Mouse (Mus musculus): ENCODE results near the gene Rabgap1l. TPM values are rescaled to one million over a fixed set of nuclear protein-coding genes. Genes with fewer than 3 reads are reported as not detected.

The Rabgap1l gene
- polyA plus RNA-seq, 1 experiment, result 13.8 TPM

GRCm38 (mm10) chr1:160789876-160790275 is 3.1 kb downstream of the Rabgap1l start:
- no peaks in the 10 kb centered on the region for H3K27me3 ChIP-seq (ENCODE audit: control insufficient read depth, insufficient read depth, low read length)
- H3K36me3 ChIP-seq (ENCODE audit: control insufficient read depth, insufficient read depth, low read length), result no peaks in the 10 kb centered on the region
- H3K4me3 ChIP-seq (ENCODE audit: extremely low read depth, insufficient read depth, insufficient read length), result no peak overlapping the region
- no peak for DNase-seq (ENCODE audit: low read depth in 1 of 2, low spot score in 2 of 2)
- H3K4me1 ChIP-seq (ENCODE audit: control insufficient read depth, insufficient read depth, insufficient read length), result peaks cover 2% of the 10 kb centered on the region
- no peak for TF ChIP-seq CTCF (IDR thresholded peaks at IDR 0.05; ENCODE audit: extremely low read depth, insufficient read depth, insufficient read length, insufficient replicate concordance)
- TF ChIP-seq POLR2A (IDR thresholded peaks at IDR 0.05; ENCODE audit: low read depth, low read length), result no peak
- WGBS, result 95% methylated on average over 3 of the region's 3 CpGs
- H3K27ac ChIP-seq (ENCODE audit: insufficient read depth, low read length), result no peak overlapping the region

GRCm38 (mm10) chr1:160787926-160788325 is 5.1 kb downstream of the Rabgap1l start:
- no peak for DNase-seq (ENCODE audit: low read depth in 1 of 2, low spot score in 2 of 2)
- H3K27ac ChIP-seq (ENCODE audit: insufficient read depth, low read length), result no peak overlapping the region
- no peak for TF ChIP-seq CTCF (IDR thresholded peaks at IDR 0.05; ENCODE audit: extremely low read depth, insufficient read depth, insufficient read length, insufficient replicate concordance)
- TF ChIP-seq POLR2A (IDR thresholded peaks at IDR 0.05; ENCODE audit: low read depth, low read length), result no peak

GRCm38 (mm10) chr1:160787164-160787563 is 5.8 kb downstream of the Rabgap1l start:
- H3K36me3 ChIP-seq (ENCODE audit: control insufficient read depth, insufficient read depth, low read length), result no peaks in the 10 kb centered on the region
- H3K4me3 ChIP-seq (ENCODE audit: extremely low read depth, insufficient read depth, insufficient read length), result no peak overlapping the region
- 85% methylated on average over 3 of the region's 3 CpGs for WGBS
- peaks cover 2% of the 10 kb centered on the region; the same call in 1 of the 2 replicates for H3K4me1 ChIP-seq (ENCODE audit: control insufficient read depth, insufficient read depth, insufficient read length)
- no peaks in the 10 kb centered on the region for H3K27me3 ChIP-seq (ENCODE audit: control insufficient read depth, insufficient read depth, low read length)
- DNase-seq (ENCODE audit: low read depth in 1 of 2, low spot score in 2 of 2), result no peak
- no peak for TF ChIP-seq CTCF (IDR thresholded peaks at IDR 0.05; ENCODE audit: extremely low read depth, insufficient read depth, insufficient read length, insufficient replicate concordance)
- no peak for TF ChIP-seq POLR2A (IDR thresholded peaks at IDR 0.05; ENCODE audit: low read depth, low read length)
- H3K27ac ChIP-seq (ENCODE audit: insufficient read depth, low read length), result no peak overlapping the region

More at GRCm38 (mm10) chr1:160787926-160788325, 5.1 kb downstream of the Rabgap1l start:
- Histone ChIP-seq H3K27me3 (ENCODE audit: control insufficient read depth, insufficient read depth, low read length) (no peaks in the 10 kb centered on the region), H3K4me3 (ENCODE audit: extremely low read depth, insufficient read depth, insufficient read length) (no peak overlapping the region), H3K4me1 (ENCODE audit: control insufficient read depth, insufficient read depth, insufficient read length) (peaks cover 2% of the 10 kb centered on the region), H3K36me3 (ENCODE audit: control insufficient read depth, insufficient read depth, low read length) (no peaks in the 10 kb centered on the region)
- 68% methylated on average over 1 of the region's 1 CpGs for WGBS

- TF ChIP-seq POLR2A (IDR thresholded peaks at IDR 0.05; ENCODE audit: low read depth, low read length), result no peak
- TF ChIP-seq CTCF (IDR thresholded peaks at IDR 0.05; ENCODE audit: extremely low read depth, insufficient read depth, insufficient read length, insufficient replicate concordance), result no peak
- no peaks in the 10 kb centered on the region for H3K27me3 ChIP-seq (ENCODE audit: control insufficient read depth, insufficient read depth, low read length)
- no peaks in the 10 kb centered on the region for H3K36me3 ChIP-seq (ENCODE audit: control insufficient read depth, insufficient read depth, low read length)
- WGBS, result 76% methylated on average over 3 of the region's 3 CpGs
- DNase-seq (ENCODE audit: low read depth in 1 of 2, low spot score in 2 of 2), result no peak
- H3K4me1 ChIP-seq (ENCODE audit: control insufficient read depth, insufficient read depth, insufficient read length), result peaks cover 2% of the 10 kb centered on the region; the same call in 1 of the 2 replicates
- no peak overlapping the region for H3K27ac ChIP-seq (ENCODE audit: insufficient read depth, low read length)
- no peak overlapping the region for H3K4me3 ChIP-seq (ENCODE audit: extremely low read depth, insufficient read depth, insufficient read length)
Measured at GRCm38 (mm10) chr1:160786571-160786970, 6.4 kb downstream of the Rabgap1l start.

GRCm38 (mm10) chr1:160785681-160786225 is 7.3 kb downstream of the Rabgap1l start:
- no peak for DNase-seq (ENCODE audit: low read depth in 1 of 2, low spot score in 2 of 2)
- Histone ChIP-seq H3K27ac (ENCODE audit: insufficient read depth, low read length) (no peak overlapping the region), H3K36me3 (ENCODE audit: control insufficient read depth, insufficient read depth, low read length) (no peaks in the 10 kb centered on the region), H3K27me3 (ENCODE audit: control insufficient read depth, insufficient read depth, low read length) (no peaks in the 10 kb centered on the region), H3K4me1 (ENCODE audit: control insufficient read depth, insufficient read depth, insufficient read length) (peaks cover 2% of the 10 kb centered on the region; the same call in 1 of the 2 replicates), H3K4me3 (ENCODE audit: extremely low read depth, insufficient read depth, insufficient read length) (no peak overlapping the region)
- TF ChIP-seq CTCF (IDR thresholded peaks at IDR 0.05; ENCODE audit: extremely low read depth, insufficient read depth, insufficient read length, insufficient replicate concordance) (no peak), POLR2A (IDR thresholded peaks at IDR 0.05; ENCODE audit: low read depth, low read length) (no peak)
- 87% methylated on average over 4 of the region's 4 CpGs for WGBS

- TF ChIP-seq POLR2A (IDR thresholded peaks at IDR 0.05; ENCODE audit: low read depth, low read length) (no peak), CTCF (IDR thresholded peaks at IDR 0.05; ENCODE audit: extremely low read depth, insufficient read depth, insufficient read length, insufficient replicate concordance) (no peak)
- WGBS, result 88% methylated on average over 1 of the region's 1 CpGs
- no peak for DNase-seq (ENCODE audit: low read depth in 1 of 2, low spot score in 2 of 2)
Measured at GRCm38 (mm10) chr1:160784122-160784521, 8.9 kb downstream of the Rabgap1l start.

GRCm38 (mm10) chr1:160774166-160774565 is 18.8 kb downstream of the Rabgap1l start:
- no peak for DNase-seq (ENCODE audit: low read depth in 1 of 2, low spot score in 2 of 2)
- no peaks in the 10 kb centered on the region for H3K4me1 ChIP-seq (ENCODE audit: control insufficient read depth, insufficient read depth, insufficient read length)
- no peaks in the 10 kb centered on the region for H3K27me3 ChIP-seq (ENCODE audit: control insufficient read depth, insufficient read depth, low read length)
- WGBS, result 91% methylated on average over 1 of the region's 1 CpGs
- TF ChIP-seq CTCF (IDR thresholded peaks at IDR 0.05; ENCODE audit: extremely low read depth, insufficient read depth, insufficient read length, insufficient replicate concordance), result no peak
- TF ChIP-seq POLR2A (IDR thresholded peaks at IDR 0.05; ENCODE audit: low read depth, low read length), result no peak
- H3K4me3 ChIP-seq (ENCODE audit: extremely low read depth, insufficient read depth, insufficient read length), result no peak overlapping the region
- H3K36me3 ChIP-seq (ENCODE audit: control insufficient read depth, insufficient read depth, low read length), result no peaks in the 10 kb centered on the region
- no peak overlapping the region for H3K27ac ChIP-seq (ENCODE audit: insufficient read depth, low read length)

More at GRCm38 (mm10) chr1:160784122-160784521, 8.9 kb downstream of the Rabgap1l start:
- Histone ChIP-seq H3K27me3 (ENCODE audit: control insufficient read depth, insufficient read depth, low read length) (no peaks in the 10 kb centered on the region), H3K4me3 (ENCODE audit: extremely low read depth, insufficient read depth, insufficient read length) (no peak overlapping the region), H3K4me1 (ENCODE audit: control insufficient read depth, insufficient read depth, insufficient read length) (peaks cover 2% of the 10 kb centered on the region; the same call in 1 of the 2 replicates), H3K36me3 (ENCODE audit: control insufficient read depth, insufficient read depth, low read length) (no peaks in the 10 kb centered on the region), H3K27ac (ENCODE audit: insufficient read depth, low read length) (no peak overlapping the region)

Measured in spleen, adult 2 months (tissue).